Mouse (Mus musculus): ENCODE measurements around the gene Cntn3. TPM values are rescaled to one million over a fixed set of nuclear protein-coding genes. Genes with fewer than 3 reads are reported as not detected.
"Not testable (repeated sequence)": the region's sequence is repeated elsewhere in the genome, so short reads cannot be mapped to it uniquely, and the experiment has no call there.

Cntn3 gene
- polyA plus RNA-seq (2015; fragmentation: Nextera tagmentation; extraction: Ambion mirVana) = 1.1 and 1.5 TPM in 2 replicates

DNA sequence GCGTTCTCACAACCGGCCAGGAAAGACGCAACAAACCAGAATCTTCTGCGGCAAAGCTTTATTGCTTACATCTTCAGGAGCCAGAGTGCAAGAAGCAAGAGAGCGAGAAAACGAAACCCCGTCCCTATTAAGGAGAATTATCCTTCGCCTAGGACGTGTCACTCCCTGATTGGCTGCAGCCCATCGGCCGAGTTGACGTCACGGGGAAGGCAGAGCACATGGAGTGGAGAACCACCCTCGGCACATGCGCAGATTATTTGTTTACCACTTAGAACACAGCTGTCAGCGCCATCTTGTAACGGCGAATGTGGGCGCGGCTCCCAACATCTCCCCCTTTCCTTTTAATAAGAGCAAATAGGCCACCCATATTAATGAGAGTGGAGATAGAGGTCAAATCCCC lies at the start of gene Cntn3:
Gene Cntn3 (minus strand): TSS at position 101 of the 400 bp plus-strand sequence.
- not testable (repeated sequence) for H3K36me3 ChIP-seq (ENCODE audit: insufficient read depth, low read length); H3K4me3 ChIP-seq (ENCODE audit: low read length); H3K4me2 ChIP-seq (replicated peaks; ENCODE audit: low read depth, low read length); H3K9ac ChIP-seq (replicated peaks; ENCODE audit: low read length); H3K27ac ChIP-seq (ENCODE audit: low read length); H3K4me1 ChIP-seq (ENCODE audit: insufficient read depth, low read length); H3K27me3 ChIP-seq (ENCODE audit: insufficient read depth, low read length); H3K9me3 ChIP-seq (ENCODE audit: low read length); ATAC-seq (ENCODE audit: low FRiP score, low TSS enrichment)
- 97% methylated on average over 4 of the region's 20 CpGs for WGBS

GRCm38 (mm10) chr6:102600773-102601172 lies 27.9 kb upstream of the Cntn3 start:
- no peaks in the 10 kb centered on the region for H3K36me3 ChIP-seq (ENCODE audit: insufficient read depth, low read length)
- no peaks in the 10 kb centered on the region for H3K27me3 ChIP-seq (ENCODE audit: insufficient read depth, low read length)
- H3K4me3 ChIP-seq (ENCODE audit: low read length) = no peak overlapping the region
- no peaks in the 10 kb centered on the region for H3K9me3 ChIP-seq (ENCODE audit: low read length)
- no peak for ATAC-seq (ENCODE audit: low FRiP score, low TSS enrichment)
- 73% methylated on average over 2 of the region's 2 CpGs for WGBS
- H3K9ac ChIP-seq (replicated peaks; ENCODE audit: low read length) = no peak overlapping the region
- no peaks in the 10 kb centered on the region for H3K4me1 ChIP-seq (ENCODE audit: insufficient read depth, low read length)
- no peak overlapping the region for H3K4me2 ChIP-seq (replicated peaks; ENCODE audit: low read depth, low read length)
- H3K27ac ChIP-seq (ENCODE audit: low read length) = no peak overlapping the region

DNA sequence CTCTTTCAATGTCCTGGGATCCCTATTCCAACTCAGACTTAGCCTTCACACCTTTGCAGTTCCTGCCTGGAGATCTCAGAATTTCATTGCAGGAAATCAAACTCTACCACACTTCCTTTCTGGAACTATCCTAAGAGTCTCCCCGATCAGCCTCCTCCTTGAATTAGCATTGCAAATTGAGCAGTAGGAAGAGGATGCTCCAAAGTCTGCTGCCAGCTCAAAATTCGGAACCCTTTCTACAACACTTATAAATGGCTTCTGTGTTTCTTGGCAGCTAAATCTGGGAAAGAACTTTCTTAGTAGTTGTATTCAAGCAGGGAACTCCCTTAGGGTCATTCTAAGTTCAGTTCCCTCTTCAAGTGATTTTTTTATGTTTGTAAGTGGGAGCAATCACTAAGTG lies 24.9 kb upstream of the Cntn3 start:
- H3K4me1 ChIP-seq (ENCODE audit: insufficient read depth, low read length) = no peaks in the 10 kb centered on the region
- no peak overlapping the region for H3K4me2 ChIP-seq (replicated peaks; ENCODE audit: low read depth, low read length)
- no peaks in the 10 kb centered on the region for H3K36me3 ChIP-seq (ENCODE audit: insufficient read depth, low read length)
- H3K4me3 ChIP-seq (ENCODE audit: low read length) = no peak overlapping the region
- no peaks in the 10 kb centered on the region for H3K9me3 ChIP-seq (ENCODE audit: low read length)
- 70% methylated on average over 2 of the region's 2 CpGs for WGBS
- H3K27ac ChIP-seq (ENCODE audit: low read length) = no peak overlapping the region
- no peak for ATAC-seq (ENCODE audit: low FRiP score, low TSS enrichment)
- no peaks in the 10 kb centered on the region for H3K27me3 ChIP-seq (ENCODE audit: insufficient read depth, low read length)
- H3K9ac ChIP-seq (replicated peaks; ENCODE audit: low read length) = no peak overlapping the region

- Histone ChIP-seq H3K9me3 (ENCODE audit: low read length) (no peaks in the 10 kb centered on the region), H3K9ac (replicated peaks; ENCODE audit: low read length) (no peak overlapping the region), H3K27ac (ENCODE audit: low read length) (no peak overlapping the region), H3K4me1 (ENCODE audit: insufficient read depth, low read length) (no peaks in the 10 kb centered on the region), H3K36me3 (ENCODE audit: insufficient read depth, low read length) (no peaks in the 10 kb centered on the region), H3K27me3 (ENCODE audit: insufficient read depth, low read length) (no peaks in the 10 kb centered on the region), H3K4me3 (ENCODE audit: low read length) (no peak overlapping the region), H3K4me2 (replicated peaks; ENCODE audit: low read depth, low read length) (no peak overlapping the region)
- ATAC-seq (ENCODE audit: low FRiP score, low TSS enrichment) = no peak
- 92% methylated on average over 4 of the region's 4 CpGs for WGBS
These were observed 17.2 kb upstream of the Cntn3 start for GRCm38 (mm10) chr6:102590151-102590550.

- no peak for ATAC-seq (ENCODE audit: low FRiP score, low TSS enrichment)
- Histone ChIP-seq H3K27me3 (ENCODE audit: insufficient read depth, low read length) (no peaks in the 10 kb centered on the region), H3K9me3 (ENCODE audit: low read length) (no peaks in the 10 kb centered on the region), H3K36me3 (ENCODE audit: insufficient read depth, low read length) (no peaks in the 10 kb centered on the region), H3K4me1 (ENCODE audit: insufficient read depth, low read length) (no peaks in the 10 kb centered on the region), H3K4me2 (replicated peaks; ENCODE audit: low read depth, low read length) (no peak overlapping the region), H3K9ac (replicated peaks; ENCODE audit: low read length) (no peak overlapping the region), H3K4me3 (ENCODE audit: low read length) (no peak overlapping the region), H3K27ac (ENCODE audit: low read length) (no peak overlapping the region)
- 51% methylated on average over 4 of the region's 4 CpGs for WGBS
These were observed 16.4 kb upstream of the Cntn3 start for GRCm38 (mm10) chr6:102589311-102589710.

- Histone ChIP-seq H3K9ac (replicated peaks; ENCODE audit: low read length) (no peak overlapping the region), H3K4me2 (replicated peaks; ENCODE audit: low read depth, low read length) (no peak overlapping the region), H3K27me3 (ENCODE audit: insufficient read depth, low read length) (no peaks in the 10 kb centered on the region), H3K4me1 (ENCODE audit: insufficient read depth, low read length) (no peaks in the 10 kb centered on the region), H3K4me3 (ENCODE audit: low read length) (no peak overlapping the region), H3K9me3 (ENCODE audit: low read length) (no peaks in the 10 kb centered on the region), H3K27ac (ENCODE audit: low read length) (no peak overlapping the region), H3K36me3 (ENCODE audit: insufficient read depth, low read length) (no peaks in the 10 kb centered on the region)
- ATAC-seq (ENCODE audit: low FRiP score, low TSS enrichment) = no peak
These were observed 13.2 kb upstream of the Cntn3 start for GRCm38 (mm10) chr6:102586056-102586455.

- WGBS = 73% methylated on average over 2 of the region's 2 CpGs
- H3K4me1 ChIP-seq (ENCODE audit: insufficient read depth, low read length) = no peaks in the 10 kb centered on the region
- no peak overlapping the region for H3K4me2 ChIP-seq (replicated peaks; ENCODE audit: low read depth, low read length)
- H3K27ac ChIP-seq (ENCODE audit: low read length) = no peak overlapping the region
- ATAC-seq (ENCODE audit: low FRiP score, low TSS enrichment) = no peak
- no peaks in the 10 kb centered on the region for H3K27me3 ChIP-seq (ENCODE audit: insufficient read depth, low read length)
- no peaks in the 10 kb centered on the region for H3K9me3 ChIP-seq (ENCODE audit: low read length)
- no peak overlapping the region for H3K4me3 ChIP-seq (ENCODE audit: low read length)
- no peaks in the 10 kb centered on the region for H3K36me3 ChIP-seq (ENCODE audit: insufficient read depth, low read length)
- H3K9ac ChIP-seq (replicated peaks; ENCODE audit: low read length) = no peak overlapping the region
These were observed 10.7 kb upstream of the Cntn3 start for GRCm38 (mm10) chr6:102583578-102583977.

- no peak overlapping the region for H3K4me2 ChIP-seq (replicated peaks; ENCODE audit: low read depth, low read length)
- peaks cover 11% of the 10 kb centered on the region; the same call in 1 of the 2 replicates for H3K4me1 ChIP-seq (ENCODE audit: insufficient read depth, low read length)
- H3K9me3 ChIP-seq (ENCODE audit: low read length) = 0 out of 2 replicates have a peak, but pooled peaks cover 3% of the 10 kb centered on the region
- WGBS = 41% methylated on average over 1 of the region's 1 CpGs
- H3K4me3 ChIP-seq (ENCODE audit: low read length) = no peak overlapping the region
- no peak for ATAC-seq (ENCODE audit: low FRiP score, low TSS enrichment)
- no peaks in the 10 kb centered on the region for H3K36me3 ChIP-seq (ENCODE audit: insufficient read depth, low read length)
- H3K27me3 ChIP-seq (ENCODE audit: insufficient read depth, low read length) = peaks cover 2% of the 10 kb centered on the region
- H3K27ac ChIP-seq (ENCODE audit: low read length) = no peak overlapping the region
- no peak overlapping the region for H3K9ac ChIP-seq (replicated peaks; ENCODE audit: low read length)
These were observed 5.4 kb downstream of the Cntn3 start for GRCm38 (mm10) chr6:102567496-102567895.

GRCm38 (mm10) chr6:102565228-102565627 lies 7.7 kb downstream of the Cntn3 start:
- Histone ChIP-seq H3K4me1 (ENCODE audit: insufficient read depth, low read length) (peaks cover 11% of the 10 kb centered on the region; the same call in 1 of the 2 replicates), H3K27me3 (ENCODE audit: insufficient read depth, low read length) (peaks cover 2% of the 10 kb centered on the region), H3K4me3 (ENCODE audit: low read length) (no peak overlapping the region), H3K9me3 (ENCODE audit: low read length) (no peaks in the 10 kb centered on the region), H3K4me2 (replicated peaks; ENCODE audit: low read depth, low read length) (no peak overlapping the region), H3K36me3 (ENCODE audit: insufficient read depth, low read length) (no peaks in the 10 kb centered on the region), H3K27ac (ENCODE audit: low read length) (no peak overlapping the region), H3K9ac (replicated peaks; ENCODE audit: low read length) (no peak overlapping the region)
- ATAC-seq (ENCODE audit: low FRiP score, low TSS enrichment) = no peak
- 89% methylated on average over 1 of the region's 1 CpGs for WGBS

DNA sequence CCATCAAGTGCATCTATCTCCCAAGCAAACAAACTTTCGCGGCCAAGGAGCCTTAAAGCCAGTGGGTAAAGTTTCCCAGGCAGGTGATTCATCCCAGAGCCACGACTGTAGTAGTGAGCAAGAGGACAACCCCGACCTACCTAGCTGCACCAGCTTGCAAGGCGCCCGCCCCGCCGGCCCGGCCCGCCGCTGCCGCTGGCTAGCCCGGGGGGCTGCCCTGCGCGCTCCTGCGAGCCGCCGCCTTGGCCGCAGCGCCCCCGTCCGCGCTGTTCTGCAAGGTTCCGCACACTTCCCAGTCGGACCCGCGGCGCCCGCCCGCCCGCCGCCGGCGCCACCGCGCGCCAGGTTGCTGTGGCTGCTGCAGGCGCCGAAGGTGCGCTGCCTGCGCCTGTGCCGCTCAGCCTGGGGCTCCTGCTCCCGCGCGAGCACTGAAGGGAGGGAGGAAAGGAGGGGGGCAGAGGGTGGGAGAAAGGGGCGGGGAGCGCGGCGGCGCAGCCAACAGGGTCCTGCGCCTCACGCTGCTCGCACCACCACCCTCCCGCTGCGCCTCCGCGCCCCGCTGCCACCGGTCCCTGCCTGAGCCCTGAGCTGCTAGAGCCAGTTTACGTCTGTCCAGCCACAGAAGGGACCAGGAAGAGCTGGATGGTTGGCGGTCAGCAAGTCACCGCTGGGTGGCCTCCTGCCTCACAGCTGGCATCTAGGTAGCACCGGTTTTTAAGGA lies 8.7 kb downstream of the Cntn3 start:
- H3K9me3 ChIP-seq (ENCODE audit: low read length) = no peaks in the 10 kb centered on the region
- peaks cover 2% of the 10 kb centered on the region for H3K27me3 ChIP-seq (ENCODE audit: insufficient read depth, low read length)
- H3K36me3 ChIP-seq (ENCODE audit: insufficient read depth, low read length) = no peaks in the 10 kb centered on the region
- 0 out of 2 replicates have a peak overlapping the region, but pooled peaks have one; percentile 28 for H3K27ac ChIP-seq (ENCODE audit: low read length)
- H3K4me3 ChIP-seq (ENCODE audit: low read length) = peak overlapping the region; percentile 54
- H3K4me2 ChIP-seq (replicated peaks; ENCODE audit: low read depth, low read length) = peak overlapping the region; percentile 79
- ATAC-seq (ENCODE audit: low FRiP score, low TSS enrichment) = peak; percentile 98
- peaks cover 11% of the 10 kb centered on the region; the same call in 1 of the 2 replicates for H3K4me1 ChIP-seq (ENCODE audit: insufficient read depth, low read length)
- peak overlapping the region; percentile 58 for H3K9ac ChIP-seq (replicated peaks; ENCODE audit: low read length)
- 0% methylated on average over 40 of the region's 63 CpGs for WGBS

Data from kidney, embryonic 16.5 days (tissue).